Mouse (Mus musculus) MEL (cell line): Measurements from ENCODE around the gene Zfp1. TPM values are rescaled to one million over a fixed set of nuclear protein-coding genes. Genes with fewer than 3 reads are reported as not detected.

Source experiments
- DNase-seq: peaks from one replicate; pipeline ENCODE4 v3.0.0; 2011; ENCODE audit warnings: low read depth, low spot score
- H3K27ac ChIP-seq: 2 replicates; pipeline ENCODE4 v1.5.1; 2012; ENCODE audit warnings: low read depth, mild to moderate bottlenecking, control low read depth, low read length, moderate library complexity; ENCODE audit not compliant: control insufficient read depth
- H3K27me3 ChIP-seq, 2 experiments: fragments of 150-350 bp in 1 of 2; sonication (generic) in 1 of 2; 2 replicates each; pipeline ENCODE4 v1.6.1; 2012; ENCODE audit warnings: low read length in 2 of 2, mild to moderate bottlenecking in 2 of 2, improper control_type of control experiment in 1 of 2, moderate library complexity in 1 of 2; ENCODE audit not compliant: insufficient read depth in 2 of 2, control insufficient read depth in 1 of 2
- H3K36me3 ChIP-seq, 2 experiments: 2 replicates each; pipeline ENCODE4 v1.6.1; 2012 to 2014; ENCODE audit warnings: low read length in 2 of 2, improper control_type of control experiment in 1 of 2, inconsistent platforms in 1 of 2, mild to moderate bottlenecking in 1 of 2; ENCODE audit not compliant: insufficient read depth in 2 of 2, control insufficient read depth in 1 of 2
- H3K4me1 ChIP-seq, 2 experiments: fragments of 150-350 bp in 1 of 2; sonication (generic) in 1 of 2; 2 replicates each; pipeline ENCODE4 v1.6.1; 2012; ENCODE audit warnings: low read length in 2 of 2, improper control_type of control experiment in 1 of 2, mild to moderate bottlenecking in 1 of 2; ENCODE audit not compliant: insufficient read depth in 2 of 2, control insufficient read depth in 1 of 2
- H3K4me3 ChIP-seq, 2 experiments: fragments of 150-350 bp in 1 of 2; sonication (generic) in 1 of 2; 2 replicates each; pipeline ENCODE4 v1.5.1; 2012; ENCODE audit warnings: low read depth in 2 of 2, low read length in 2 of 2, mild to moderate bottlenecking in 2 of 2, moderate library complexity in 2 of 2, control low read depth in 1 of 2, improper control_type of control experiment in 1 of 2; ENCODE audit not compliant: control insufficient read depth in 1 of 2, insufficient read depth in 1 of 2
- H3K79me2 ChIP-seq: 2 replicates; pipeline ENCODE4 v1.6.1; 2012; ENCODE audit warnings: mild to moderate bottlenecking, low read length, moderate library complexity; ENCODE audit not compliant: control insufficient read depth, poor library complexity, insufficient read depth
- H3K9ac ChIP-seq: 2 replicates; pipeline ENCODE4 v1.6.1; 2012; ENCODE audit warnings: low read depth, mild to moderate bottlenecking, control low read depth, low read length, moderate library complexity; ENCODE audit not compliant: control insufficient read depth, poor library complexity, severe bottlenecking
- H3K9me3 ChIP-seq: fragments of 150-350 bp; sonication (generic); replicated peaks from 2 replicates; pipeline ENCODE4 v1.6.1; 2012; ENCODE audit warnings: mild to moderate bottlenecking, low read length, improper control_type of control experiment, moderate library complexity; ENCODE audit not compliant: insufficient read depth
- BHLHE40 ChIP-seq: IDR thresholded peaks from 2 replicates; pipeline ENCODE4 v1.6.1; 2012; ENCODE audit warnings: low read depth, mild to moderate bottlenecking, inconsistent platforms, low read length, improper control_type of control experiment, borderline replicate concordance
- CHD1 ChIP-seq: IDR thresholded peaks from 2 replicates; pipeline ENCODE4 v1.6.1; 2012; ENCODE audit warnings: low read depth, mild to moderate bottlenecking, inconsistent platforms, low read length, improper control_type of control experiment
- CTCF ChIP-seq, 3 experiments: IDR thresholded peaks in 2 of 3; conservative IDR thresholded peaks in 1 of 3; 2 replicates each; pipeline ENCODE4 v1.5.1; 2011 to 2012; ENCODE audit warnings: low read length in 3 of 3, low read depth in 2 of 3, mild to moderate bottlenecking in 2 of 3, improper control_type of control experiment in 1 of 3, inconsistent platforms in 1 of 3, mixed read lengths in 1 of 3, moderate library complexity in 1 of 3; ENCODE audit not compliant: control insufficient read depth in 1 of 3, insufficient read depth in 1 of 3, poor library complexity in 1 of 3, severe bottlenecking in 1 of 3
- E2F4 ChIP-seq: IDR thresholded peaks from 2 replicates; pipeline ENCODE4 v1.6.1; 2011; ENCODE audit warnings: low read depth, low read length, improper control_type of control experiment, borderline replicate concordance
- ELF1 ChIP-seq: IDR thresholded peaks from 2 replicates; pipeline ENCODE4 v1.6.1; 2014; ENCODE audit warnings: low read depth, mild to moderate bottlenecking, inconsistent platforms, low read length, improper control_type of control experiment, moderate library complexity
- EP300 ChIP-seq, 2 experiments: IDR thresholded peaks; 2 replicates each; pipeline ENCODE4 v1.6.1; 2011; ENCODE audit warnings: improper control_type of control experiment in 2 of 2, low read length in 2 of 2, low read depth in 1 of 2, mild to moderate bottlenecking in 1 of 2
- KAT2A ChIP-seq: conservative IDR thresholded peaks from 2 replicates; pipeline ENCODE4 v1.6.1; 2012; ENCODE audit warnings: low read depth, low read length, improper control_type of control experiment, inconsistent platforms
- MAZ ChIP-seq: IDR thresholded peaks from 2 replicates; pipeline ENCODE4 v1.6.1; 2012; ENCODE audit warnings: low read depth, mild to moderate bottlenecking, inconsistent platforms, low read length, improper control_type of control experiment
- MEF2A ChIP-seq: IDR thresholded peaks from 2 replicates; pipeline ENCODE4 v1.6.1; 2014; ENCODE audit warnings: low read depth, mild to moderate bottlenecking, inconsistent platforms, low read length, improper control_type of control experiment; ENCODE audit not compliant: poor library complexity, insufficient replicate concordance, severe bottlenecking; ENCODE audit errors: extremely low read depth
- MYC ChIP-seq: IDR thresholded peaks from 2 replicates; pipeline ENCODE4 v1.6.1; 2011; ENCODE audit warnings: low read depth, mild to moderate bottlenecking, low read length, improper control_type of control experiment, moderate library complexity
- NELFE ChIP-seq: IDR thresholded peaks from 2 replicates; pipeline ENCODE4 v1.6.1; 2011; ENCODE audit warnings: low read depth, low read length, improper control_type of control experiment
- NRF1 ChIP-seq: IDR thresholded peaks from 2 replicates; pipeline ENCODE4 v1.6.1; 2014; ENCODE audit warnings: low read depth, mild to moderate bottlenecking, inconsistent platforms, low read length, improper control_type of control experiment, moderate library complexity; ENCODE audit not compliant: poor library complexity, insufficient read depth, severe bottlenecking
- POLR2A ChIP-seq, 2 experiments: IDR thresholded peaks; 2 replicates each; pipeline ENCODE4 v1.6.1; 2011 to 2012; ENCODE audit warnings: low read length in 2 of 2, mild to moderate bottlenecking in 2 of 2, control low read depth in 1 of 2, improper control_type of control experiment in 1 of 2, low read depth in 1 of 2, moderate library complexity in 1 of 2; ENCODE audit not compliant: control insufficient read depth in 1 of 2, insufficient read depth in 1 of 2, poor library complexity in 1 of 2
- POLR2AphosphoS2 ChIP-seq: IDR thresholded peaks from 2 replicates; pipeline ENCODE4 v1.6.1; 2011; ENCODE audit warnings: low read length, improper control_type of control experiment
- RAD21 ChIP-seq: IDR thresholded peaks from 2 replicates; pipeline ENCODE4 v1.6.1; 2011; ENCODE audit warnings: mild to moderate bottlenecking, low read depth, low read length, improper control_type of control experiment
- RCOR1 ChIP-seq: IDR thresholded peaks from 2 replicates; pipeline ENCODE4 v1.6.1; 2012; ENCODE audit warnings: low read depth, mild to moderate bottlenecking, inconsistent platforms, low read length, improper control_type of control experiment
- TBP ChIP-seq: IDR thresholded peaks from 2 replicates; pipeline ENCODE4 v1.8.0; 2011; ENCODE audit warnings: low read depth, low read length, improper control_type of control experiment
- USF1 ChIP-seq: IDR thresholded peaks from 2 replicates; pipeline ENCODE4 v1.6.1; 2014; ENCODE audit warnings: low read depth, mild to moderate bottlenecking, inconsistent platforms, low read length, improper control_type of control experiment, moderate library complexity
- ZC3H11A ChIP-seq: IDR thresholded peaks from 2 replicates; pipeline ENCODE4 v1.6.1; 2012; ENCODE audit warnings: low read depth, mild to moderate bottlenecking, inconsistent platforms, low read length, improper control_type of control experiment
- ZNF384 ChIP-seq: IDR thresholded peaks from 2 replicates; pipeline ENCODE4 v1.6.1; 2012; ENCODE audit warnings: low read depth, mild to moderate bottlenecking, inconsistent platforms, low read length, improper control_type of control experiment
- polyA plus RNA-seq, 2 experiments: library from polyadenylated mRNA; stranded (reverse) in 1 of 2; unstranded in 1 of 2; fragments of >175 nt in 1 of 2; fragments of >200 nt in 1 of 2; gene quantifications; 2 replicates each; pipeline versions ENCODE4 v1.2.1 to v1.2.4; 2012; ENCODE audit warnings: low replicate concordance in 2 of 2, low read depth in 1 of 2; ENCODE audit not compliant: insufficient read length in 2 of 2, insufficient read depth in 1 of 2, missing spikeins in 1 of 2
- total RNA-seq: library from RNA; depleted of rRNA; stranded (reverse); fragments of 300-350 nt; gene quantifications from 2 replicates; pipeline ENCODE4 v1.2.3, GENCODE M21; 2012

The Zfp1 gene
- total and polyA plus RNA-seq, 3 experiments: 12.2 to 12.4 TPM; not detected in 1

GRCm38 (mm10) chr8:111708265-111708664, 65.1 kb downstream of the Zfp1 start:
- peaks cover 0 to 8% of the 10 kb centered on the region in 2 experiments; a peak in 3 of 4 replicates for H3K36me3 ChIP-seq
- peaks cover 3 to 13% of the 10 kb centered on the region in 2 experiments; a peak in 3 of 4 replicates for H3K4me1 ChIP-seq
- H3K79me2 ChIP-seq: no peaks in the 10 kb centered on the region
- H3K9me3 ChIP-seq: no peaks in the 10 kb centered on the region
- H3K27ac ChIP-seq: no peak overlapping the region
- TF ChIP-seq USF1 (no peak), MYC (no peak)
- DNase-seq: no peak
- no peak overlapping the region for H3K9ac ChIP-seq
- H3K27me3 ChIP-seq: no peaks in the 10 kb centered on the region
- no peak overlapping the region for H3K4me3 ChIP-seq

- no peaks in the 10 kb centered on the region for H3K79me2 ChIP-seq
- H3K4me1 ChIP-seq: peaks cover 3 to 13% of the 10 kb centered on the region in 2 experiments; a peak in 3 of 4 replicates
- H3K9me3 ChIP-seq: no peaks in the 10 kb centered on the region
- no peak for DNase-seq
- H3K36me3 ChIP-seq: peaks cover 0 to 8% of the 10 kb centered on the region in 2 experiments; a peak in 3 of 4 replicates
- H3K27me3 ChIP-seq: no peaks in the 10 kb centered on the region
- TF ChIP-seq RCOR1 (no peak), ELF1 (no peak), NELFE (no peak), RAD21 (no peak)
- no peak overlapping the region for H3K27ac ChIP-seq
- H3K4me3 ChIP-seq: no peak overlapping the region
- no peak overlapping the region for H3K9ac ChIP-seq
Measured at GRCm38 (mm10) chr8:111709223-111709622, 66.0 kb downstream of the Zfp1 start.

- no peaks in the 10 kb centered on the region for H3K4me1 ChIP-seq
- H3K4me3 ChIP-seq: no peak overlapping the region
- TF ChIP-seq TBP (no peak), MAZ (no peak), CHD1 (no peak), ZC3H11A (no peak), KAT2A (no peak), RAD21 (no peak), EP300 (IDR thresholded peaks at IDR 0.05; ENCODE audit: low read depth in 1 of 2, low read length in 2 of 2) (no peak), NRF1 (no peak), E2F4 (no peak), CTCF (IDR thresholded peaks at IDR 0.05 in 2 of 3, conservative IDR thresholded peaks at IDR 0.05 in 1 of 3; ENCODE audit: control insufficient read depth in 1 of 3, insufficient read depth in 1 of 3, low read depth in 2 of 3, low read length in 3 of 3, poor library complexity in 1 of 3, severe bottlenecking in 1 of 3) (no peak), POLR2A (IDR thresholded peaks at IDR 0.05; ENCODE audit: control insufficient read depth in 1 of 2, insufficient read depth in 1 of 2, low read depth in 1 of 2, low read length in 2 of 2, poor library complexity in 1 of 2) (no peak), MEF2A (no peak), RCOR1 (no peak), BHLHE40 (no peak), MYC (no peak), POLR2AphosphoS2 (no peak), ZNF384 (no peak)
- no peaks in the 10 kb centered on the region for H3K27me3 ChIP-seq
- no peak for DNase-seq
- no peaks in the 10 kb centered on the region; a peak in 1 of 4 replicates for H3K36me3 ChIP-seq
- H3K27ac ChIP-seq: no peak overlapping the region
- H3K9me3 ChIP-seq: no peaks in the 10 kb centered on the region
- no peak overlapping the region for H3K9ac ChIP-seq
- H3K79me2 ChIP-seq: no peaks in the 10 kb centered on the region
Measured at GRCm38 (mm10) chr8:111710777-111711485, 67.7 kb downstream of the Zfp1 start.
